Comparison of ENCODE assay signal across 27 mouse cellular contexts in genomic region chr13:102380667-102381066, GRCm38 (mm10).
A peak's percentile ranks its signal among the peaks of the same experiment; 100 is the strongest.
DNase-seq lines count a peak whose midpoint lies in the region; ATAC-seq lines count a peak whose summit lies in the region.
"Had no signal": no experiment of that assay in that cellular context is flagged by ENCODE, and none has a peak within 500 bp of the region (broad histone marks: within the 10 kb centered on the region; RNA-seq: fewer than 3 reads in every experiment).

No protein-coding gene starts in this region.

- no peaks in the 10 kb centered on the region for H3K4me1 ChIP-seq in midbrain, embryonic 11.5 days (ENCODE audit: control insufficient read depth, insufficient read depth, low read length)
- no peaks in the 10 kb centered on the region for H3K4me1 ChIP-seq in midbrain, embryonic 14.5 days (ENCODE audit: control insufficient read depth, insufficient read depth, low read length)
- H3K4me1 ChIP-seq in heart, embryonic 11.5 days (ENCODE audit: control insufficient read depth, insufficient read depth, low read length) = no peaks in the 10 kb centered on the region
- H3K4me1 ChIP-seq: embryonic facial prominence, embryonic 13.5 days; embryonic facial prominence, embryonic 15.5 days; forebrain, embryonic 10.5 days; forebrain, embryonic 12.5 days had no signal

- ATAC-seq in midbrain, embryonic 11.5 days (ENCODE audit: low FRiP score) = no peak
- ATAC-seq in midbrain, embryonic 14.5 days (ENCODE audit: low FRiP score, low TSS enrichment) = no peak
- ATAC-seq in megakaryocyte, adult 5-6 weeks (ENCODE audit: poor library complexity, severe bottlenecking) = peak; percentile 56; the same call in 1 of the 2 replicates
- ATAC-seq in heart, embryonic 11.5 days (replicated peaks; ENCODE audit: insufficient number of reproducible peaks, low FRiP score, low TSS enrichment) = no peak
- ATAC-seq: activated CD4-positive, CD25-positive, alpha-beta regulatory T cell, adult 4 months; CD4-positive, CD25-positive, alpha-beta regulatory T cell, adult 4 months; forebrain, embryonic 14.5 days; forebrain, embryonic 16.5 days; Patski had no signal

- no peak overlapping the region for H3K27ac ChIP-seq in midbrain, embryonic 11.5 days (ENCODE audit: low read depth, low read length)
- no peak overlapping the region for H3K27ac ChIP-seq in midbrain, embryonic 14.5 days (replicated peaks; ENCODE audit: low read depth, low read length)
- no peak overlapping the region for H3K27ac ChIP-seq in heart, embryonic 11.5 days (ENCODE audit: low read depth, low read length)
- H3K27ac ChIP-seq: embryonic facial prominence, embryonic 13.5 days; embryonic facial prominence, embryonic 15.5 days; forebrain, embryonic 10.5 days; forebrain, embryonic 12.5 days had no signal

- H3K27me3 ChIP-seq in midbrain, embryonic 11.5 days (ENCODE audit: control insufficient read depth, insufficient read depth, low read length) = peaks cover 5% of the 10 kb centered on the region
- peaks cover 7% of the 10 kb centered on the region; the same call in 1 of the 2 replicates for H3K27me3 ChIP-seq in midbrain, embryonic 14.5 days (ENCODE audit: control insufficient read depth, insufficient read depth, low read length)
- no peaks in the 10 kb centered on the region for H3K27me3 ChIP-seq in heart, embryonic 11.5 days (ENCODE audit: control insufficient read depth, insufficient read depth, low read length)
- H3K27me3 ChIP-seq: CH12.LX; embryonic facial prominence, embryonic 13.5 days; embryonic facial prominence, embryonic 15.5 days; forebrain, embryonic 12.5 days; Patski had no signal

- no peak overlapping the region for H3K4me2 ChIP-seq in midbrain, embryonic 11.5 days
- no peak overlapping the region for H3K4me2 ChIP-seq in midbrain, embryonic 14.5 days (ENCODE audit: low read length)
- H3K4me2 ChIP-seq in heart, embryonic 11.5 days = no peak overlapping the region
- H3K4me2 ChIP-seq: embryonic facial prominence, embryonic 13.5 days; embryonic facial prominence, embryonic 15.5 days; forebrain, embryonic 12.5 days had no signal

- WGBS in midbrain, embryonic 11.5 days = 84% methylated on average over 2 of the region's 2 CpGs
- WGBS in midbrain, embryonic 14.5 days = 93% methylated on average over 2 of the region's 2 CpGs
- WGBS in heart, embryonic 11.5 days (ENCODE audit: insufficient replicate concordance) = 83% methylated on average over 2 of the region's 2 CpGs

- H3K4me3 ChIP-seq in midbrain, embryonic 11.5 days (ENCODE audit: low read depth, low read length) = no peak overlapping the region
- H3K4me3 ChIP-seq in midbrain, embryonic 14.5 days (replicated peaks; ENCODE audit: low read depth, low read length) = no peak overlapping the region
- no peak overlapping the region for H3K4me3 ChIP-seq in heart, embryonic 11.5 days (ENCODE audit: low read depth, low read length)
- H3K4me3 ChIP-seq: embryonic facial prominence, embryonic 13.5 days; embryonic facial prominence, embryonic 15.5 days; erythroblast, embryonic 14.5 days; forebrain, embryonic 10.5 days; forebrain, embryonic 12.5 days had no signal

- H3K9me3 ChIP-seq in midbrain, embryonic 11.5 days (ENCODE audit: control insufficient read depth, low read length) = no peaks in the 10 kb centered on the region
- H3K9me3 ChIP-seq in midbrain, embryonic 14.5 days (ENCODE audit: control insufficient read depth, low read length) = no peaks in the 10 kb centered on the region
- H3K9me3 ChIP-seq in heart, embryonic 11.5 days (replicated peaks; ENCODE audit: control insufficient read depth, low read length) = no peaks in the 10 kb centered on the region
- H3K9me3 ChIP-seq: embryonic facial prominence, embryonic 13.5 days; embryonic facial prominence, embryonic 15.5 days; forebrain, embryonic 10.5 days; forebrain, embryonic 12.5 days; G1E had no signal

- H3K36me3 ChIP-seq in midbrain, embryonic 11.5 days (ENCODE audit: control insufficient read depth, insufficient read depth, low read length) = no peaks in the 10 kb centered on the region
- H3K36me3 ChIP-seq in midbrain, embryonic 14.5 days (ENCODE audit: control insufficient read depth, insufficient read depth, low read length) = no peaks in the 10 kb centered on the region
- no peaks in the 10 kb centered on the region for H3K36me3 ChIP-seq in heart, embryonic 11.5 days (ENCODE audit: control insufficient read depth, insufficient read depth, low read length)
- H3K36me3 ChIP-seq: embryonic facial prominence, embryonic 13.5 days; embryonic facial prominence, embryonic 15.5 days; forebrain, embryonic 10.5 days; forebrain, embryonic 12.5 days; G1E had no signal

- DNase-seq in midbrain, embryonic 11.5 days (ENCODE audit: low spot score, missing footprints) = peak; percentile 57
- DNase-seq in midbrain, embryonic 14.5 days = no peak
- DNase-seq in left cerebral cortex, adult 9 months (ENCODE audit: low spot score in 2 of 2) = no peak
- DNase-seq: adrenal gland, adult 8-10 months; adrenal gland, postnatal 14 days; adrenal gland, postnatal 36 days; B cell, adult 2 months; cerebellum, adult 11-12 months; cerebellum, adult 2 months; cerebellum, adult 9-10 months; cerebellum, postnatal 10 days; cerebellum, postnatal 25 days; embryo, embryonic 11 days had no signal

- H3K9ac ChIP-seq in midbrain, embryonic 11.5 days (ENCODE audit: low read length) = no peak overlapping the region
- no peak overlapping the region for H3K9ac ChIP-seq in midbrain, embryonic 14.5 days (replicated peaks; ENCODE audit: low read length)
- H3K9ac ChIP-seq in heart, embryonic 11.5 days (ENCODE audit: low read depth, low read length) = no peak overlapping the region
- H3K9ac ChIP-seq: embryonic facial prominence, embryonic 13.5 days; embryonic facial prominence, embryonic 15.5 days; forebrain, embryonic 12.5 days had no signal
